Mouse (Mus musculus): Measurements from ENCODE around the gene Metrnl. TPM values are rescaled to one million over a fixed set of nuclear protein-coding genes. Genes with fewer than 3 reads are reported as not detected.
A peak's percentile ranks its signal among the peaks of the same experiment; 100 is the strongest.

The Metrnl gene
- total and polyA plus RNA-seq, 3 experiments, result 0.33 to 1.1 (median 1.1) TPM

- Histone ChIP-seq H3K4me3 (replicated peaks in 1 of 3; ENCODE audit: low read depth in 2 of 3, low read length in 2 of 3, poor library complexity in 1 of 3) (peak within 1 kb of the TSS; percentile 75 to 89 (median 84)), H3K79me2 (replicated peaks; ENCODE audit: control insufficient read depth, extremely low read depth, insufficient read depth, poor library complexity, severe bottlenecking) (no peaks in the 10 kb centered on the region), H3K4me2 (ENCODE audit: insufficient read depth, low read depth, poor library complexity, severe bottlenecking) (peak within 1 kb of the TSS; percentile 91), H3K9me3 (replicated peaks; ENCODE audit: low read length) (peaks cover 6% of the 10 kb centered on the region), H3K4me1 (ENCODE audit: control insufficient read depth in 1 of 2, insufficient read depth in 2 of 2) (peaks cover 3 to 28% of the 10 kb centered on the region in 2 experiments; a peak in 3 of 4 replicates), H3K27ac (ENCODE audit: insufficient read depth, low read depth) (peak within 1 kb of the TSS; percentile 37), H3K9ac (ENCODE audit: insufficient read depth, low read depth) (peak within 1 kb of the TSS; percentile 75), H3K27me3 (replicated peaks) (no peaks in the 10 kb centered on the region), H3K36me3 (replicated peaks in 1 of 2; ENCODE audit: control insufficient read depth in 1 of 2, insufficient read depth in 1 of 2, low read length in 1 of 2) (peaks cover 12 to 24% of the 10 kb centered on the region in 2 experiments)
- DNase-seq (ENCODE audit: extremely low read depth), result peak; percentile 100
- in situ Hi-C loops (cut with MboI; ENCODE audit: low pct_ligation_motif_present, low pct_unique_long_range_greater_than_20kb, low sequenced_read_pairs), result no loop called here
- dilution Hi-C loops (cut with MboI; ENCODE audit: extremely low pct_ligation_motif_present, extremely low pct_unique_long_range_greater_than_20kb, low sequenced_read_pairs), result no loop called here
- TF ChIP-seq ETS1 (conservative IDR thresholded peaks at IDR 0.05; ENCODE audit: low read depth, low read length), result no peak
- TF ChIP-seq POLR2AphosphoS2 (IDR thresholded peaks at IDR 0.05; ENCODE audit: low read depth, low read length), result peak; percentile 87; the same call in 1 of the 2 replicates
- peak; percentile 99 for TF ChIP-seq POLR2A (IDR thresholded peaks at IDR 0.05; ENCODE audit: low read depth, low read length)
- TF ChIP-seq KAT2A (IDR thresholded peaks at IDR 0.05; ENCODE audit: insufficient replicate concordance, low read length), result 0 out of 2 replicates have a peak, but pooled peaks have one; percentile 32
- no peak for TF ChIP-seq ZNF384 (IDR thresholded peaks at IDR 0.05; ENCODE audit: low read depth, low read length)
- no peak for TF ChIP-seq GABPA (IDR thresholded peaks at IDR 0.05; ENCODE audit: insufficient replicate concordance, low read depth, low read length)
- no peak for TF ChIP-seq E2F4 (IDR thresholded peaks at IDR 0.05; ENCODE audit: insufficient replicate concordance, low read depth, low read length)
- TF ChIP-seq MAX (IDR thresholded peaks at IDR 0.05; ENCODE audit: low read length), result peak; percentile 99
- peak; percentile 94; the same call in 1 of the 2 replicates for TF ChIP-seq SIN3A (IDR thresholded peaks at IDR 0.05; ENCODE audit: low read length)
- TF ChIP-seq MEF2A (IDR thresholded peaks at IDR 0.05; ENCODE audit: borderline replicate concordance, low read depth, low read length), result peak; percentile 30; the same call in 1 of the 2 replicates
- TF ChIP-seq HCFC1 (IDR thresholded peaks at IDR 0.05; ENCODE audit: low read depth, low read length), result peak; percentile 66
- peak in 1 of 2 experiments; percentile 38; a peak in 2 of 4 replicates for TF ChIP-seq CTCF (conservative IDR thresholded peaks at IDR 0.05 in 1 of 2, IDR thresholded peaks at IDR 0.05 in 1 of 2; ENCODE audit: low read depth in 2 of 2, low read length in 2 of 2)
- TF ChIP-seq RAD21 (IDR thresholded peaks at IDR 0.05; ENCODE audit: low read depth, low read length), result peak; percentile 11
- peak; percentile 73; the same call in 1 of the 2 replicates for TF ChIP-seq TCF12 (IDR thresholded peaks at IDR 0.05; ENCODE audit: low read depth, low read length)
- TF ChIP-seq SMC3 (IDR thresholded peaks at IDR 0.05; ENCODE audit: low read depth, low read length), result no peak
- TF ChIP-seq EP300 (IDR thresholded peaks at IDR 0.05; ENCODE audit: low read length), result no peak
- TF ChIP-seq USF1 (IDR thresholded peaks at IDR 0.05; ENCODE audit: low read depth, low read length), result peak; percentile 93
- peak; percentile 78 for TF ChIP-seq NRF1 (IDR thresholded peaks at IDR 0.05; ENCODE audit: low read depth, low read length)
- 0 out of 2 replicates have a peak, but pooled peaks have one; percentile 34 for TF ChIP-seq UBTF (IDR thresholded peaks at IDR 0.05; ENCODE audit: low read depth, low read length)
- TF ChIP-seq MXI1 (IDR thresholded peaks at IDR 0.05; ENCODE audit: low read depth, low read length), result peak; percentile 97
- peak; percentile 89 for TF ChIP-seq USF2 (conservative IDR thresholded peaks at IDR 0.05; ENCODE audit: low read depth, low read length)
- TF ChIP-seq BHLHE40 (IDR thresholded peaks at IDR 0.05; ENCODE audit: low read depth, low read length), result peak; percentile 47; the same call in 1 of the 2 replicates
- peak; percentile 96 for TF ChIP-seq ELF1 (IDR thresholded peaks at IDR 0.05; ENCODE audit: low read depth, low read length)
- TF ChIP-seq MAZ (IDR thresholded peaks at IDR 0.05; ENCODE audit: low read depth, low read length), result peak; percentile 85
- TF ChIP-seq MYC (IDR thresholded peaks at IDR 0.05; ENCODE audit: low read depth, low read length), result peak; percentile 98
- peak; percentile 85 for TF ChIP-seq TBP (conservative IDR thresholded peaks at IDR 0.05; ENCODE audit: low read depth, low read length)
- no peak for TF ChIP-seq PAX5 (IDR thresholded peaks at IDR 0.05; ENCODE audit: low read length)
- peak; percentile 91 for TF ChIP-seq CHD2 (IDR thresholded peaks at IDR 0.05; ENCODE audit: low read length)
- peak; percentile 89 for TF ChIP-seq NELFE (IDR thresholded peaks at IDR 0.05; ENCODE audit: low read depth, low read length)
- TF ChIP-seq JUN (IDR thresholded peaks at IDR 0.05; ENCODE audit: insufficient read depth, low read depth, low read length), result no peak
- peak; percentile 87 for TF ChIP-seq ZMIZ1 (IDR thresholded peaks at IDR 0.05; ENCODE audit: low read depth, low read length)
Measured at GRCm38 (mm10) chr11:121672990-121673572, 28.3 kb upstream of the Metrnl start, which contains the start of gene B3gntl1. TSS of gene B3gntl1 (minus strand) at chr11:121673153.
